In genomic region chr12:117449080-117449479, GRCm38 (mm10) we compare ENCODE assay signal across 23 mouse cellular contexts.
"Had no signal": no experiment of that assay in that cellular context is flagged by ENCODE, and none has a peak within 500 bp of the region (broad histone marks: within the 10 kb centered on the region; RNA-seq: fewer than 3 reads in every experiment).

No protein-coding gene starts in this region.

- H3K27me3 ChIP-seq: limb, embryonic 12.5 days; limb, embryonic 15.5 days; liver, embryonic 12.5 days; liver, embryonic 15.5 days; lung, embryonic 15.5 days; megakaryocyte, embryonic 14.5 days; midbrain, embryonic 15.5 days; neural tube, embryonic 12.5 days; neural tube, embryonic 15.5 days had no signal

- H3K4me3 ChIP-seq: limb, embryonic 12.5 days; limb, embryonic 15.5 days; liver, embryonic 12.5 days; liver, embryonic 15.5 days; lung, embryonic 15.5 days; megakaryocyte, embryonic 14.5 days; midbrain, embryonic 10.5 days; midbrain, embryonic 15.5 days; neural tube, embryonic 12.5 days; neural tube, embryonic 15.5 days had no signal

- DNase-seq: kidney, postnatal 14 days; kidney, postnatal 4 days; left cerebral cortex, postnatal 4 days; lung, adult 18-20 months; lung, postnatal 10 days; lung, postnatal 36 days; right cerebral cortex, adult 18-20 months; right cerebral cortex, postnatal 14 days; right cerebral cortex, postnatal 4 days; thymus, adult 2 months; thymus, postnatal 14 days; thymus, postnatal 4 days had no signal

- H3K4me1 ChIP-seq: liver, embryonic 15.5 days; megakaryocyte, embryonic 14.5 days had no signal

- ATAC-seq: liver, embryonic 12.5 days; midbrain, embryonic 15.5 days had no signal

- H3K36me3 ChIP-seq: limb, embryonic 12.5 days; limb, embryonic 15.5 days; liver, embryonic 12.5 days; liver, embryonic 15.5 days; lung, embryonic 15.5 days; midbrain, embryonic 10.5 days; midbrain, embryonic 15.5 days; neural tube, embryonic 12.5 days; neural tube, embryonic 15.5 days had no signal

- H3K9ac ChIP-seq: limb, embryonic 12.5 days; limb, embryonic 15.5 days; liver, embryonic 12.5 days; liver, embryonic 15.5 days; lung, embryonic 15.5 days; midbrain, embryonic 15.5 days; neural tube, embryonic 12.5 days; neural tube, embryonic 15.5 days had no signal

- H3K4me2 ChIP-seq: limb, embryonic 12.5 days; limb, embryonic 15.5 days; liver, embryonic 12.5 days; liver, embryonic 15.5 days; lung, embryonic 15.5 days; midbrain, embryonic 15.5 days; neural tube, embryonic 12.5 days; neural tube, embryonic 15.5 days had no signal

- H3K9me3 ChIP-seq: limb, embryonic 12.5 days; limb, embryonic 15.5 days; liver, embryonic 12.5 days; liver, embryonic 15.5 days; lung, embryonic 15.5 days; megakaryocyte, embryonic 14.5 days; midbrain, embryonic 10.5 days; midbrain, embryonic 15.5 days; neural tube, embryonic 12.5 days; neural tube, embryonic 15.5 days had no signal

- H3K27ac ChIP-seq: limb, embryonic 12.5 days; limb, embryonic 15.5 days; liver, embryonic 12.5 days; liver, embryonic 15.5 days; midbrain, embryonic 10.5 days; midbrain, embryonic 15.5 days; neural tube, embryonic 12.5 days; neural tube, embryonic 15.5 days; stomach, postnatal 0 days had no signal
